Mouse (Mus musculus) thymus, postnatal 25 days (tissue): ENCODE measurements around the gene Mitf.

Source experiments
- DNase-seq: peaks from one replicate; pipeline ENCODE4 v3.0.0; 2022

Gene Mitf

DNA sequence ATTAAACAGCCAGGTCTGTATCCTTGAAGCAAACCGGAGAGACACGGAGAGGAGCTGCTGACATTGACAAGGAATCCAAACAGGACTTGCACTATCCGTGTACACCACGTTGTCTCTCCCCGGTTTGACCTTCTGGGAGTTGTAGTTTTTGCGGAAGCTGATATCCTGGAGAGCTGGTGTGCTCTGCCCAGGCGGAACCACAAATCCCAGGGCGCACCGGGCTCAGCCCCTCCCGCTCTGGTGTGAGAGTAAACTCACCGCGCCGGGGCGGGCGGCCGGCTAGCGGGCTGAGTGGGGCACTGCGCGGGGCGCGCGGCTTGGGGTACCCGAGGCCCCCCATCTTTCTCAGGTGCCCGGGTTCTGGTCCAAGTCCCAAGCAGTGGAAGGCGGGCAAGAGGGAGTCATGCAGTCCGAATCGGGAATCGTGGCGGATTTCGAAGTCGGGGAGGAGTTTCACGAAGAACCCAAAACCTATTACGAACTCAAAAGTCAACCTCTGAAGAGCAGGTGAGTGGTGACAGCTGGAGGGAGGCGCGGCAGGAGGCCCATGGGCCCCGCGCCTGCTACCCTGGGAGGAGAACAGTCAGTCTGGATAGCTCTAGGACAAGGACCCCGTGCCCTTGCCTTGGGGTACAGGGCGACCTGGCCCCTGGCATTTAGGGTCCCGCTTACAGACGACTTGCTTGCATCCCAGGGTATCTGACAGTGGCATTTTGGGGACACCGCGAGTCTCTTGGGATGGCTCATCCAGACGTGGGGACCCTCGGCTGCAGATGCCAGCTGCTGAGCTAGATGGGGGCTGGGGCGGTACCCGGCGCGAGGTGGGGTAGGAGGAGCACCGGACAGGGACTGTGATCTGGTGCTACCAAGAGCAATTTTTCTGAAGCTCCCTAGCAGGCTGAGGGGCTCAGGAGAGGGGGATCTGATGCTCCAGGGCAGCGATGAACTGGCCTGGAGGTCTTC, at the start of gene Mitf:
TSS of gene Mitf (plus strand) at position 272 of the 963 bp plus-strand sequence.
- peak; percentile 89 for DNase-seq

DNA sequence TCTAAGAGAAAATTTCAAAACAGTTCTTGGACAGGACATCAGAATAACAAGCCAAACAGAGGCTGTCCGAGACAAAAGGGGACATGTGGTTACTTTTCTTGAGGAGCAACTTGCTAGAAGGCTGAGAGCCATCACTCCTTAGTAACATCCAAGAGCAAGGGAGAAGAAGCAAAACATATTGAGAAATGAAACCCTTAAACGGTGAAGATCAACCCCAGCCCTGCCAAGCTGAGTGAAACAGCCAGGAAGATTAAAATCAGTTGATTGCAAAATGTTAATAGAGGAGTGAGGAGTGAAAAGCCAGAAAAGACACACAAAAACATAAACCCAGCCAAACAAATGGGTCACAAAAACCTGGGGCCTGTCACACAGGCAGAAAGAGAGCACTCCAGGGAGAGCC, 49.5 kb upstream of the Mitf start:
- no peak for DNase-seq

DNA sequence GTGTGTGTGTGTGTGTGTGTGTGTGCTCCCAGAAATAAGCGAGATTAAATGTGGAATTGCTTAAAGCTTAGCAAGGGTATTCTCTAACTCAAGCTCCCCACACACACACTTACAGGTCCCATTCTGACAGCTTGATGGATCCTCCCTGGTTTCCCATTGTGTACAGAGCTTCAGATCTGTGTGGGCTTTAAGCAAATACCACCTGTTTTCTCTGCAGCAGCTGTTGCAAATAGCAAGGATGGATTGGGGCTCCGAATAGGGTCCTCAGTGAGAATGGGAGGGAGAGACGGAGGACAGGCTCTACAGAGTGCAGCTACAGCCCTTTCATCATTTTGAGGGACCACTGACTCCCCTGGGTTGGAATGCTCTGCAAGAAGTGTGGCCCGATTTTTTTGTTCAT, 48.0 kb upstream of the Mitf start:
- DNase-seq = no peak

DNA sequence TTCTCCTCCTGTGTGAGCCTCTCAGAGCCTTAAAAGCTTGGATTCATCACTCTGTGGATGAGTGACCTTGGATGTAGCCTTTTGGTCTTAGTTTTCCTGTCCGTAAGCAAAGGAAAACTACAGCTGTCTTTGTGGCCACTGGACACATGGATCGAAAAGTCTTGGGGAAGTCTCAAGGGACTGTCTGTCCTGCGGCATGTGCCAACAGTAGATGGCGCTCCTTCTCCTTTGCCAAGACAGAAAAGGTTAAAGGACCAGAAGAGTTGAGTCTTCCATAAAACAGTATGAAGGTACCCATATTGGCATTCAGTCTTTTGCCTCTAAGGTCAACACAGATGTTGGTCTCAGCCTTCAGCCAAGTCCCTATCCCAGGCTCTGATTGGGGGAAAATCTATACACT, 47.6 kb upstream of the Mitf start:
- DNase-seq = peak; percentile 44

DNA sequence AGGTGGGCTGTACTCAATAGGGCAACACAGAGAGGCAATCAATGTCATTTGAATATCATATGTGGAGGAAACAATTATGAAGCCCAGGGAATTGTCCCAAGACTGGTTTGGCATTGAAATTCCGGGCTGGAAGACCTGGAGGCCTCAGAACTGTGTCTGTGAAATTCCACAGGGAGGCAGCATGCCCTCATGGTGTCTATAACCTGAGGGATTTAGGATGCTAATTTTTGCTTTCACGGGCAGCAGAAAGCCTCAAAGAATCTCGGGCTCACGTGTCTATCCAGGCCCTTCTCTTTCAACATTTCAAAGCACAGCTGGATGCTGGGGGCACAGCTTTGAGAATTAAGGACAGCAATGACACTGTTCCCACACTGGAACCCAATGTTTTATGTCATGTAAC, 45.5 kb upstream of the Mitf start:
- no peak for DNase-seq

DNA sequence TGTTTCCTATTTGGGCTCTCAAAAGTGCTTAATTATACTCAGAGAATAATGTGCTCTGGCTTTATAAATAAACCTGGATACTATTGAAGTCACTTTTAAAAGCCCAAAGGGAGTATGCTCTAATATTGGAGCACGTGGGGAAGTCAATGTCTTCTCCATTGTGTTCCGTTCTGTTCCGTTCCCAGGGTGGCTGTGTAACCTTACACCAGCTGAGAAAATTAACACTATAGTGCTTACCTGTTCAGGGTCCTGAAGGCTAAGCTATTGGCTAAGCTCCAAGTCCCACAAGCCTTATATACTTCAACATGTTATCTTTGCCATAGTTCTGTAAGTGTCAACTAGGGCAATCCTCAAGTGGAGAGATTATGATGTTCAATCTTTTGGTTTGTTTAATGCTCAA, 42.9 kb upstream of the Mitf start:
- no peak for DNase-seq

DNA sequence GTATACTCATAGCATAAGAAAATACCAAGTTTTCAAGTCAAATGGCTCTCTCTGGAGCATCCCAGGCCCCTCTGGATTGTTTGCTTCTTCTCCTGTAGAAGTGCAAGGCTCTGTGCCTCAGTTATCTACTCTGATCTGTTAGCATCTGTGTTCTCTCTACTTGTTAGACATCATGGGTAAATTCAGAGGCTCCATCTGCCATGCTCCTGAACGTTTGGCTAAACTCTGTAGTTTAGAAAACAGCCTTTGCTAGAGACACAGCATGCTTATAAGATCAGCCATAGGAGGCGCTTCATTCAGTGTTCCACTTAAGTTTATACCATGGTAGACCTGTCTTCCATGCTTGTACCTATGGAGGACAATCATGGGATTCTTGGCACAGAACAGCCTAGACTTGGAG, 39.0 kb upstream of the Mitf start:
- DNase-seq = no peak

DNA sequence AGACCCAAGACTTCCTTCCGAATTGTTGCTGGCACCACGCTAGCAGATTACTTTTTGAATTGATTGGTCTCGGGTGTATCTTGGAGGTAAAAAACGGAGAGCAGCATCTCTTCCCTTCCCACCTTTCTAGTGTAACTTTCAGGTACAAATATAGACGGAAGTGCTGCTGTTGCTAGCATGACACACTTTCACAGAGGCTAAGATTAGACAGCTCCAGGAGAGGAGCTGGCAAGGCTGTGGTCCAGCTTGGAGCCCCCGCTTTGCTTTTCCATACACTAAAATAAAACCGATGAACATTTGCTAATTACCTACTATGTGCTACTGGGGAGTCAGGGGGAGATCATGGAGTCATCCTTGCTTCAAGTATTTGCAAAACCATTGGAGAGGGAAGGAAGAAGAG, 37.3 kb upstream of the Mitf start:
- DNase-seq = no peak

DNA sequence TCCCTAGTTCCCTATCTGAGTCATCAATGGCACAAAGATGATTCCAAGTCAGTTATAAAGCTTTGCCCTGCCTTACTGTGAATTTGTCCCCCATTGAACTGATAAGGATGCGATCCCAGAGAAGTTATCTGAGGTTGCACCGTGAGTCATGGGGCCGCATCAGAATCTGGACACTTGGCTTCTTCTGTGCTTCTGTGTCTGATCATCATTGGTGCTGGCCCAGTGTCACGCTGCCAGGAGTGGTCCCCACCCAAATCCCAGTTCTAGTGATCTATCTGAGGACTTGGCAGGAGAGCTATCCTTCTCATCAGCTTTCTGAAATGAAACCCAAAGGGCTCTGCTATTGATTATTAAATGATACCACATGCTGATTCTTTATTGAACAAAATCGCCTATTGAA, 25.5 kb upstream of the Mitf start:
- DNase-seq = no peak

DNA sequence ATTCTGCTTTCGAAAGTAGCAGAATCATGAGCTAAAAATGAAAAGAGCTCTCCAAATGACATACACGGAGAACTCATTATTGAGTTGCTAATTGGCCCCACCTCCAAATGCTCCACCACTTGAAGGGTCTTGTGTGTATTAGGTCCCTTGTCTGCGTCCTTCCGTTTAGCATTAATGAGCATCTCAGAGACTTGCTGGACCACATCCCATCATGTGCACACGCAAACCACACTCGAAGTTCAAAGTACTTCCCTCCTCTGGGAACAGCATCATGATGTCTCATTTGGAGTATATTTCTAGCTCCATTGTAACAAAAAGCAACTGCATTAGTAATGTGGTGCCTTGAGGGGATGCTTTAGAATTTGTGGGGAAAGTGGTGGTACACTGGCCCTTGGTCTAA, 24.6 kb upstream of the Mitf start:
- DNase-seq = no peak

DNA sequence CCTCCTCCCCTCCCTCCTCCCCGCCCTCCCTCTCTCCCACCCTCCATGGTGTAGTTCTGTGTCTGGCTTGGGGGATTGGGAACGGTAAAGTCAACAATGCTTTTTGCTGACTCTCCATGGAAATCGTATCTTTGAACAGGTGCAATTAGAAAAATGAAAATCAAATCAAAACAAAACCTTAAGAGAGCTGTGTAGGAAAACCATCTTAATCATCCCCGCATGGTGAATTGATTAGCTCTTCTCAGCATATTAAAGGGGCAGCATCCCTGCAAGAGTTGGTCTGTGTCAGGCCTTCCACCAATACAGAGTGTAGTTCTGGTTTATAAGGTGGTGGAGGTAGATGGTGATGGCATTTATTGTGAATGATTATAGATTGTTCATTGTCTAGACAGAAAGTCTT, 20.0 kb upstream of the Mitf start:
- DNase-seq = no peak

DNA sequence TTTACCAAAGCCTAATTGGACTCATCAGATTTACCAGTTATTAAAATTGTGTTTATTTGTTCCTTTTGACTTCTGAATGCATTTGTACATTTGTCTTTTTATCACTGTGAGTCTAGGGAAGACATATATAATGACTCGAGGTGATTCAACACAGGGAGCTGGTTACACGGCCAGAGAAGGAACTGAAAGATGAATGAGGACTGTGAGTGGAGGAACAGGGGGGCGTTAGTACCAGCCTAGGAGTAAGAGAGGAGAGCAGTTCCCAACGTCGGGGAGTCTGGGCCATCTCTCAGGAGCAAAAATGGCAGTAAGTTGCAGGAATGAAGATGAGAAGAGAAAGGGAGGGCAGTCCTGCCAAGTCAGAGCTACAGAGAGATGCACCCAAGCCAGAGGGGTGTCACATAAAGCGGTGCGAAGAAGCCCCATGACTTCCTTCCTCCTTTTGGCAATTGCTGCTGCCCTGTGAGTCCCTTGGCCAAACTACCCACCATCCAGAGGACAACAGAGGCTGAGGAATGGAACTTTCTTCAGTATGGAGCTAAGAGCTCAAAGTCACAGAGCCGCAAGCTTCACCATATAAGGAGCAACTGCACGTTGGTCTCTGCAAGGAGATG, 18.4 kb upstream of the Mitf start:
- DNase-seq = no peak

DNA sequence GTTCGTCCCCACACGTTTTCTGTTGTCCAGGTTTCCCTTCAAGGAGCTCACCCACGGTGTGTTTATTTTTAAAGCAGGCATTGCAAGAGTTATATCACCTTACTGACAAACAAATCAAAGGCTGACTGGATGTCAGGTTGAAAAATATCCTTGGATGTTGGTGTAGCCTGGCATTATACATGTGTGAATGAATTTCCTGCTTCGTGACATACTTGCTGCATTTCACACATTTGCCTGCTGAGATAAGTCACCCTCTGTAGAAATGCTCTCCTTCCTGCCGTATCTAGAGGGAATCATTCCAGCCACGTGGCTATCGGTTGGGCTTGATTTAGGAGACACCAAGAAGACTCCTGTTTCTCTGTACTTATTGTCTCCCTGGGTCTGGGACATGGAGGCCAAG, 17.2 kb upstream of the Mitf start:
- DNase-seq = no peak

DNA sequence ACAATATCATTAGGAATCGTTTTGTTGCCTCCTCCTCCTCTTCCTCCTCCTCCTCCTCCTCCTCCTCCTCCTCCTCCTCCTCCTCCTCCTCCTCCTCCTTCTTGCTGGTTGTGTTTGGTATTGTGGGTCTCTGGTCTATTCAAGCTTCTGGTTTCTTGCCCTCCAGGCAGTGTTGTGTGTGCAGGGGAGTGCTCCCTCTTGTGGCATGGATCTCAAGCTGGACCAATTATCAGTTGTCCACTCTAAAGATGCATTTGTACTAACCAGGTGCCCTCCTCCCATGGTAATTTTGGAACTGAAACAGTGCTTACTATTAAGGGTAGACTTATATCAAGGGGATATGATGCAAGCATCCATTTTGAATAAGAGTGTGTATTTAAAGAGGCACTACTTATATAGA, 14.7 kb upstream of the Mitf start:
- no peak for DNase-seq

DNA sequence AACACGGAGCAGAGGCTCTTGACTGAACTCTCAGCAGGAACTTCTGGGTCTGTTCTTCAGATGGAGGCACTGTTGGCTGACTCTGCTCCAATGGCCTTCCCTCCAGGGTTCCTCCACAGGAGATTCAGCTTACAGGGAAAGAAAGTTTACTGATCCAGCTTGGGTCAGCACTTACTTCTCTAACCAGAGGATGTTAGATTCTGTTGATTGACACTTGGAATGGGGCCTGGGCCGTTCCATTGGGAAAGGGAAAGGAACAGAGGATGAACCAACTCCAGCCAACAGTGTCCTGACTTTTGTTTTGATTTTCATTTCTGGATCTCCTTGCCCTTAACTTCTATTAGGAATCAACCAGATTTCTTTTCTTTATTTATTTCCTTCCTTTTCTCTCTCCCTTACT, 11.7 kb upstream of the Mitf start:
- DNase-seq = no peak

DNA sequence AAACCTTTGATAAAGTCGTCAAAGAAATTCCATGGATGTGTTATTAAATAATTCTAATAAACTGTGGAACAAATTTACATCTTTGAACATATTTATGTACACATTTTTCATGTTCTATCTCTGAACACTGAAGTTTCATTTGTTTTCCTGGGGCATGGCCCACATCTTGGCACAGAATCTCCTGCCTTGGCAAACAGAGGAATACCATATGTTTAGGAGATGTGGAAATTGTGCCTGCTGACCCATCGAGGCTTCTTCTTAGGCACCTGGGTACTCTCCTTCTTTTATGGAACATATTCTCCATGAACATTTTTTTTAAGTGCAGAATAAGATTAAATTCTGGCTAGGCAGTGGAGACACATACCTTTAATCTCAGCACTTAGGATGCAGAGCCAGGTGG, 6.2 kb upstream of the Mitf start:
- DNase-seq = no peak

DNA sequence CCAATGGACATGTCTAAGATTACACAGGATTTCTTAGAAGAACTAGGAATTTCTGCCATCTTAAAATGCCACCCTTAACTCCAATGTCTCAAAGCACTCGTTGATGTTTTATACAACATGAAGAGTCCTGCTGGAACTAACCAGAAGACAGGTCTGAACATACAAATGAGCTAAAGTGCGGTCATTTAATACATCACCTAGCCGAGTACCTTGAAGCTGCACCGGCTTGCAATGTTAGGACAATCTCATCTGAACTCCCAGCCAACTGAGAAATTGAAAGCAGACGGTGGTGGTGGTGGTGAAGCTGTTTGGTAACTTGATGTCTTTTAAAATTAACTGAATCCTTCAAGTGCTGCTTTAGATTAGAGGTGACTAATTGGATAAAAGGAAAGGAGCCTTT, 801 bp upstream of the Mitf start:
- DNase-seq = no peak

DNA sequence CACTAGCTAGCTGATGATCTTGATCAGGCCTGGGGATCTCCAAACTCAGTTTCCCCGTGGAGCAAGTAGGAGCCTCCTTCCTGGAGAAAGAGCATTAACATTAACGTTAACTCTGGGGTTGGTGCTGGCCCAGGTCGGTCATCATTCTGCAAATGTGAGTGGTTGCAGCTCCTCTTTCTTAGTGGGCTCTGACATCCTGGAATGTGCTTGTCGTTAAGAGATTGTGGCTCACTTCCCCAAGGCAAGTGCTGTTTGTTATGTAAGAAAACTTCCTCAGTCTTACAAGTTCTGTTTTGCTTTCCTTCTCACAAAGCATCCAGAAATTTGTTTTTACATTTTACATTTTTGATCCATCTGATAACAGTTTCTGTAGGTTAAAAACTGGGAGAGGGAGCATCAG, 7.3 kb downstream of the Mitf start:
- no peak for DNase-seq

DNA sequence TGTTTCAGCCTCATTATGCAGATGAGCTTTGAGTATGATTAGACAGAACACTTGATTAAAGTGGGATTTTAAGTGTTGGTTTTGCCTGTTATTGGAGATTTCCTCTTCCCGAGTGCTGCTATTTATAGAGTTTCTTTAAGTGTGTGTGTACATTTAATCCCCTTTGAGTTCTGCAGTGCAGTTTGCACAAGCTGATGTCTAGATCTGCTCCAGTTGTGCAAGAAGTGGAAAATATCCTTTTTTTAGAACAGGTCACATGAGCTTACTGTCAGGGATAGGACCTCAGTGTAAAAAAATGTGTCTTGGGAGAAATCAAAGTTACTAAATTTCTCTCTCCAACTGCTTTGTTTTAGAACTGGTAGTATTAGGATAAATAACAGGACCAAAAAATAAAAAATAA, 8.9 kb downstream of the Mitf start:
- DNase-seq = no peak

DNA sequence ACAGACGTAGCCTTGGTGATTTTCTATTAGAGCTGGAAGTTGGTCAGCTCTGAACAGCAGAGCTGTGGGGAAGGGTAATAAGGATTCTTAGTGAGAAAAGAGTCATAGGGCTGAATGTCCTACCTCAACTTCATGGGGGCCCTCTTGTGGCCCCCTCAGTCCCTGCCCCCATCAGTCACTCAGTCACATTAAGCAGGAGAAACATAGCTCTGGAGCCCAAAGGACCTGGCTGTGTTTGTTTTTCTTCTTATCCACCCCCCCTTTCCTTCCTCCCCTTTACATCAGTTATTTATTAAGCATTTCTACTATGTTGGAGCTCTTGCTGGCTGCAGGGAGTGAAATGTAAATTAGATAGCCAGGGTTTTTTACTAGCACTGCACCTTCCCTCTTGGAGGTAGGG, 10.0 kb downstream of the Mitf start:
- no peak for DNase-seq

DNA sequence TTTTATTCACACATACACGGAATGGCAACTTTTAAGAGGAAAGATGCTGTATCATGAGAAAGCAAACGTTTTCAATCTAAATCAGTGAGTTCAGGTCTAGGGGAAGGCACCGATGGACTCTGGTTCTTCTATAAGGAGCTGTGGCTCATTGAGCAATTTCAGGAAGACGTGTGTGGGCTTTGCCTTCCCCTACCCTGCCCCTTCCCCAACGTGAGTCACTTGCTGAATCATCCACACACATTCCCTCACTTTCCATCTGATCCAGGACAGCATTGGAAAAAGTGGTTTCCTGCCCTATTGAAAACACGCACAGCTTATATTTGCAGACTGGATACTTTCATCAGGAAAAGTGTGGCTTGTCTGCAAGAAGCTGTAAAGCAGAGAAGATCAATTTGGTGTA, 11.3 kb downstream of the Mitf start:
- DNase-seq = no peak

DNA sequence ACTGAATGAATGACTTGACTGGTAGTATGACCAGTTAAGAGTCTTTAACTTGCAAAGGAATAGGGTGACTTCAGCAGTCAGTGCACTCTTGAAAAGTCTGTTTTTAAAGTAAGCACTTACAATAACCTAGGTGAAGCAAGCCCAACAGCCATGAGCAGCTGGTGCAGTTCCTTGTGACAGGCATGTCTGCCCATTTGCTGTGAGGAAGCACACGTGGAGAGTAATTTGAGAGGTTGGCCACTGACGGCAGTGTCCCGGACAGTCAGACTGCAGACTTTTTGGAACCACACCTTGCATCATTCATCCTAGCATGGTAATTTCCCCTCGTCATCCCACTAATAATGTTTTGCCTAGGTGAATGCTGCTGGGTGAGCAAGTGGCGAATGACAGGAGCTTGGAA, 12.1 kb downstream of the Mitf start:
- no peak for DNase-seq

DNA sequence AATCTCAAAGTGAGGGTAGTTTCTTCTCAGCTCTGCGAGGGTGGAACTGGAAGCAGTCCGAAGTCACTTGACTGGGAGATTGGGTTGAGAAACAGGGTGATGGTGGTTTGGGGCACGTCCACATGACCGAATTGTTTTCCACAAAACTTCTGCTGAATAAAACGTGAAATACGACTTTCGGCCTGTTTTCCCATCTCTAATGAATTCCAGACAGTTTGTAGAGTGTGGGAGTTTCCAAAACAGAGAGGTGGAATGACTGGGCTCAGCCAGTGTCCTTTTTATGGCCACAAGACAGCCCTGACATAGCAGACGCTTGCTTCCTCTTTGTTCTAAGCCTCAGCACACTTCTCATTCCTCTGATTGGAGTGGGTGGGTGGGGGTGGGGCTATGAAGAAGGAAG, 13.7 kb downstream of the Mitf start:
- DNase-seq = no peak

DNA sequence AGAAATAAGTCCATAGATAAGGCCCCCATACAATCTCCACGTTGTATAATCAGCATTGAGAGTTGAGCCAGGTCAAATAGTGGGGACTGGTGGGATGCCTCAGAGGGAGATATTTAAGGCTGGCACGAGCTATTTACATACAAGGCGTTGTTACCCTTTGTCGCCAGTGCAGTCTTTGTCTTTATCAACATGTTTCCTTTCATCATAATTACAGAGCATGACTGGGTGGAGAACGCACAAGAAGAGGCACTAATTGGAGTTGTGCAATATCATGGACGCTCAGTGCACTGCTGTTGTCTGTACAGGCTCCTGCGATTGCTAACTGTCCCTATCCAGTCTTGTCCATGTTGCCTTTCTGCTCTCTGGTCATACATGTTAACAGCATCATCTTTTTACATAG, 15.0 kb downstream of the Mitf start:
- DNase-seq = no peak
